Mouse (Mus musculus) embryo, embryonic 10 days (tissue): ENCODE results near the gene Hyal5.

ENCODE experiments used
- DNase-seq: peaks from one replicate; pipeline ENCODE4 v3.0.0-alpha.2; 2015; ENCODE audit warnings: low spot score

Gene Hyal5

GRCm38 (mm10) chr6:24857697-24858096 is at the start of gene Hyal5:
TSS of gene Hyal5 (plus strand) at chr6:24857997.
- DNase-seq = no peak

- no peak for DNase-seq
These were observed 35.7 kb upstream of the Hyal5 start for GRCm38 (mm10) chr6:24822070-24822469.

DNA sequence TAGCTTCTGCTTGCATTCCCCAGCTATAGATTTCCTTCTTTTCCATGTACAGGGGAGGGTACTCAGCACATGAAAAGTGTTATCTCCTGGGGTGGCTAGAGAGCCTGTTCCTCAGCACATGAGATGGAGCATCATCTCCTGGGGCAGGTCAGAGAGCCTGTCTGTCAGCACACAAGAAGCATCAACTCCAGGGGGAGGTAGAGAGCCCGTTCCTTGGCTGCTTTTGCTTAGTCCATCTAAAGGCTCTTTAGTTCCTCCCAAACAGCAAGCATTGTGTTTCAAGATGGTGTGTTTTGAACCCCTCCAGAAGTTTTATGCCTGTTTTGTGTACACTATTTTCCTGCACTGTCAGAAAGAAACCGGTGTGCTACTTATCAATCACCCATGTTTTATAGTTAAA is 2.5 kb downstream of the Hyal5 start:
- peak; percentile 11 for DNase-seq

DNA sequence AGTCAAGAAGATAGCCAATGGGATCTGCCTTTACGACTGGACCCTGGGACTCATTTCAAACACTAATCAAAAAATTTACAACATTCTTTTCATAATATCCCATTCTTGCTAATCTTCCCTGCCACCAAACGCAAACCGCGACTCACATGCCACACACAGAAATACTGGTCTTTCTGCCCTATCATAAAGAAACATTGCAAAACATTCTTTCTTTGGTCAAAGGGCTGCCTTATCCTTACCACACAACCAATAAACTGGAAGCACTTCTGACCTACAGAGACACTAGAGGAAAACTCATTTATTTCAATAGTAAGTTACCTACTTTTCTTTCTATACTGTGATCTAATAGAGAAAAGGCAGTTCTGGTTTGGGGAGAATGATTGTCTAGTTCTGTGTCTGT is 5.9 kb downstream of the Hyal5 start:
- no peak for DNase-seq

DNA sequence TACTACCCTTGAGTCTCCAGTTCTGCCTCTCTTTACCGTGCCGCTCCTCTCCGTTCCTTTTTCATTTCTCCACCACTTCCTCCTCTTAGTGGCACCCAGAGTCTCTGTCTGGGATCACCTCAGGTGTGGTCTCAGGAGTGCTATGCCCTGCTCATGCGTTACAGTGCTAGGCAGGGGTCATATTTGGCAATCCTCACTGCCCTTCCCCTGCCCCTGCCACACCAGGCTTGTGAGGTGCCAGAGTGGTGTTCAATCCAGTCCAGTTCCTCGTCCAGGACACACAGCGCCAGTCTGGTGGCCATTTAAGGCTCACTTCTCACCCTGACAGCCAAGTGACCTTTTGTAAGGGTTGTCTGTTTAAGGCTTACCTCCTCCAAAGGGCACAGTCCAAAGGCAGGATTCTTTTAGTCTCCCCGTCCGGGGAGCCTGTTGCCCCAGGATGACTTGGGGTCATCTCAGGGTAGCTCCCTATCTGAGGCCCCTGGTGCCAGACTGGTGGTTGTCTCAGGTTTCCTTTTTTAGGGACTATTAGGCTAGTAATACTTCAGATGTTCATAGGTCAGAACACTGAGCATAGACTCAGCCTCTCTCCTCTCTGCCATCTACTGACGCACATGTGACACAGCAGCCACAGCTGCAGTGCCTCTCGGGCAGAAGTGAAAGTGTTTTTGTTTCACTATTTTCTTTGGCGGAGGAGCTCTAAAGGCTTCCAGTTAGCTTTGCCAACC is 36.5 kb downstream of the Hyal5 start:
- DNase-seq = peak; percentile 49

DNA sequence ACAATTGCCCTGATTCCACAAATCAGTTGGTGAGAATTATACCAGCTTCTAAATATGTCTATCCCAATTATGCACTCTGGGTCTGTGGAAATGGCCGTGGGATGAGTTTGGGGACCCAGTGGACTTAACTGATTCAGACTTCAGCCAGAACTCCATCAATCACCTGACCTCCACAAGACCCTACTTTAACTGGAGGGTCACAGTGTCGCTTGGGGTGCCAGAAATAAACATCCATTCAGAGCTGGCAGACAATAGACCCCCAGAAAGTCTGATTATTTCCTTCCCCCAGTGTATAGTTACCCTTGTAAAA is 37.0 kb downstream of the Hyal5 start:
- no peak for DNase-seq

GRCm38 (mm10) chr6:24905101-24905500 is 47.3 kb downstream of the Hyal5 start:
- DNase-seq = no peak

DNA sequence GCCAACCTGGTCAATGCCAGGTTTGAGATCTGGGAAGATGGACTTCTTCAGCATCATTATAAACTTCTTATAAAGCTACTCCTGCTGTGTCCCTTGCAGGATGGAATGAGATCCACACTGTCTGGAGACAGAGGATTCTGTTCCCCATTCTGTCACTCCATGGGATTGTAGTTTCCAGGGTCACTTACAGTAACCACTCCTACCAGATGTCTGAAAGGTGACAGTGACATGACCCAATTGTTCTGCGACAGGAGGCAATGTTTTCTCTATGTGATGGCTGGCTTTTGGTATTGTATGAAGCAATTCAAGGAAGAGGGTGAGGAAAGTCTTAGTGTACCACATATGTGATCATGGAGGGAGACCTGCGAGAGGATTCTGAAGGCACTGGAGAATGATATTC is 50.0 kb downstream of the Hyal5 start:
- DNase-seq = no peak

DNA sequence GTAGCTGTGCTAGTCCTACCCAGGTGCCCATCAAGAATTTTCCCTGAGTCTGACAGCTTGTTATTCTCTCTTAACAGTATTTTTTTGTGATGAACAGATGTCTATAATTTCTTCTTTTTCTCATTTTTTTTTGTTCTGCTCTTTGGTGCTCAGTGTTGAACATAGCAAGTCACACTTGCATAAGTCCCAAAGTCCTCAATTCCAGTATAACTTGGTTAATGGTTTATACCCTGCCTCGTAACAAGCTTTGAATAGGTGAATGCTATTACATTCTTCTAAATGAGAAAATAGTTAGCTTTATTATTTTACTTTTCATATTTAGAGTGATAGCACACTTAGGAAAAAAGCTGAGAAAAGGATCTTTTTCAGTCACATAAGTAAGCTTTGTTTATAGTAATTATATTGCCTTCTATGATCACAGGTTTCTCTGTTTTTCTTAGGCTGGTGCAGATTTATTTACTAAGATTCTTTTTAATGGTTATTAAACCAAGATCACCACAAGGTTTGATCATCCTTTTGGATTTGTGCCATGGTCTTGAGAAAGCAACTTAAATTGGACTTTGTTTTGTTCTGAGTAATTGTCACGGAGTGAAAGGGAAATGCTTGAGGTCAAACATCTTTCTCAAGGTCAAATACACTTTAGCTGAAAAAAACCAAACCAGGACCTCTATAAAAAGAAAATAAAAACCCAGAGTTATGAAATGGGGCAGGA is 52.4 kb downstream of the Hyal5 start:
- no peak for DNase-seq

- no peak for DNase-seq
These were observed 52.9 kb downstream of the Hyal5 start for GRCm38 (mm10) chr6:24910728-24911105.

GRCm38 (mm10) chr6:24913591-24913990 is 55.8 kb downstream of the Hyal5 start:
- DNase-seq = no peak

GRCm38 (mm10) chr6:24925076-24925785 is 67.4 kb downstream of the Hyal5 start:
- no peak for DNase-seq
